Mouse (Mus musculus): Measurements from ENCODE around the gene Hspb8. TPM values are rescaled to one million over a fixed set of nuclear protein-coding genes. Genes with fewer than 3 reads are reported as not detected.

Hspb8 gene
- polyA plus RNA-seq, 1 experiment from 2014 or later = 5.9 TPM

DNA sequence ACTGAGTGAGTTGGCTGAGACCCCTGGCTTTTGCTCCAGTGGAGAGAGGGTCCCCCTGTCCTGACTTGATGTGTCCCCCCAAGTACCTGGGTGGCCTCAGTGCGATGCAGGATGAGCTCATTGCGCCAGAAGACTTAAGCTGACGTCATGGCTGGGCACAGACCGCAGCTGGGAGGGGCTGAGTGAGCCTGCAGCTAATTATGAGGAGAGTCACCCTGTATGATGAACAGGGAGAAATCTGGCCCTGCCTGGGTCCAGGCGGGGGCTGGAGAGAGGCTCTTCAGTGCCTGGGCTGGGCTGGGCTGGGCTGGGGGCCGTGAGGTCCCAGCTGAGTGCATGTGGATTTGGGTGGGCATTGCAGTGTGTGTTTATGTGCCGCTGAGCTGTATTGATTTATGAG is 2.6 kb upstream of the Hspb8 start:
- no peak overlapping the region for H3K4me2 ChIP-seq (replicated peaks)
- no peak overlapping the region for H3K4me3 ChIP-seq
- H3K4me1 ChIP-seq = peaks cover 21% of the 10 kb centered on the region
- H3K36me3 ChIP-seq = no peaks in the 10 kb centered on the region
- no peak overlapping the region for H3K27ac ChIP-seq
- H3K9ac ChIP-seq = peak overlapping the region; percentile 47; the same call in 1 of the 2 replicates
- ATAC-seq (ENCODE audit: low FRiP score) = no peak
- no peaks in the 10 kb centered on the region for H3K9me3 ChIP-seq (replicated peaks)
- WGBS = 68% methylated on average over 7 of the region's 7 CpGs
- H3K27me3 ChIP-seq = peaks cover 13% of the 10 kb centered on the region

DNA sequence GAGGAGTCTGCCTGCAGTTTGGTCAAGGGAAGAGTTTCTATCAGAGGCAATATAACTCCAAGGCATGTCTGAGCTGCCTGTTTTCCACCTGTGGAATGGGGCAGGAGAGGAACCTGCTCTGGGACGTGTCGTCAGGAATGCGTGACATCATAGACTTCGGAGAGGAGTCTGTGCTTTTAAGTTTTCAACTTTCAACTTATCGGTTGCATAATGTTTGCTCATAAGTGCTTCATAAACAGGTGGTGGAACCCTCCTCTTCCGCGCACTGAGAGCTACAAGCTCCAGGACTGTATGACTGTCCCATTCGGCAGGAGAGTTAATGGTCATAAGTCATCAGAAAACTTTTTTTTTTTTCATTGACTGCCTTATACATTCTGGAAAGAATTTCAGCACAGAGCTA is 1.1 kb upstream of the Hspb8 start:
- H3K4me3 ChIP-seq = no peak overlapping the region
- no peak overlapping the region for H3K27ac ChIP-seq
- H3K9ac ChIP-seq = no peak overlapping the region
- no peak for ATAC-seq (ENCODE audit: low FRiP score)
- peaks cover 21% of the 10 kb centered on the region for H3K4me1 ChIP-seq
- H3K36me3 ChIP-seq = no peaks in the 10 kb centered on the region
- WGBS = 81% methylated on average over 8 of the region's 8 CpGs
- peaks cover 13% of the 10 kb centered on the region for H3K27me3 ChIP-seq
- H3K4me2 ChIP-seq (replicated peaks) = no peak overlapping the region
- no peaks in the 10 kb centered on the region for H3K9me3 ChIP-seq (replicated peaks)

DNA sequence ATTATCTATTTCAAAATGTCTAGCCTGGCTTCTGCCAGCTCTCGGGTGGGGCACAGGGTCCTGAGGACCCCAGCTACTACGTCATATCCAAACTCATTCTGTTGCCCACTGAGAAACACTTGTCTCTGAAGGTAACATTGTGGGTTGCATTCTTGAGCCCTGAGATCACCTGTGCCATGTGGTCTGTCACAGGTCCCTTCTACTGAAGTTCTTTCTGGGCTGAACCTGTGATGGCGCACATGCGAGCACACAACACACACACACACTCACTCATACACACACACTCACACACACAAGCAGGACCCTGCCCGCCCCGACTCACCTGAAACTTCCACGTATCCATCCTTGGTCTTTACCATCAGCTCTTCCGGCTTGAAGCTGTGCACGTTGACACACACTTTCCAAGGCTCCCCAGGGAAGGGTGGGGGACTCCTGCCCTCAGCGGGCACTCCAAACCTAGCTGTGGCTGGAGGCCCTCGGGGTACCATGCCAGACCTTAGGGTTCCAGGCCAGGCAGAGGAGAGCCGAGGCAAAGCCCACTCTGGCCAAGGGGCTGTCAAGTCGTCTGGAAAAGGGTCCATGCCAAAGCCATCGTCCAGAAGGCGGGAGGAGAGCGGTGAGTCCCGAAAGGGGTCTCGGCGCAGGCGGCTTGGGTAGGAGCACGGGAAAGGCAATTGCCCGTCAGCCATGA is 728 bp downstream of the Hspb8 start:
- peak overlapping the region; percentile 52 for H3K4me2 ChIP-seq (replicated peaks)
- H3K9me3 ChIP-seq (replicated peaks) = no peaks in the 10 kb centered on the region
- peaks cover 13% of the 10 kb centered on the region for H3K27me3 ChIP-seq
- H3K4me3 ChIP-seq = peak overlapping the region; percentile 22; the same call in 1 of the 2 replicates
- no peaks in the 10 kb centered on the region for H3K36me3 ChIP-seq
- 54% methylated on average over 22 of the region's 22 CpGs for WGBS
- H3K4me1 ChIP-seq = peaks cover 26% of the 10 kb centered on the region
- no peak overlapping the region for H3K9ac ChIP-seq
- no peak overlapping the region; the same call in 1 of the 2 replicates for H3K27ac ChIP-seq
- no peak for ATAC-seq (ENCODE audit: low FRiP score)

GRCm38 (mm10) chr5:116420759-116421225 is 1.9 kb downstream of the Hspb8 start:
- Histone ChIP-seq H3K36me3 (no peaks in the 10 kb centered on the region), H3K27ac (peak overlapping the region; percentile 49), H3K4me1 (peaks cover 32% of the 10 kb centered on the region), H3K4me3 (no peak overlapping the region), H3K27me3 (peaks cover 13% of the 10 kb centered on the region), H3K9ac (no peak overlapping the region), H3K4me2 (replicated peaks) (peak overlapping the region; percentile 13; the same call in 1 of the 2 replicates), H3K9me3 (replicated peaks) (no peaks in the 10 kb centered on the region)
- 0 out of 2 replicates have a peak, but pooled peaks have one; percentile 60 for ATAC-seq (ENCODE audit: low FRiP score)
- WGBS = 5% methylated on average over 6 of the region's 6 CpGs

DNA sequence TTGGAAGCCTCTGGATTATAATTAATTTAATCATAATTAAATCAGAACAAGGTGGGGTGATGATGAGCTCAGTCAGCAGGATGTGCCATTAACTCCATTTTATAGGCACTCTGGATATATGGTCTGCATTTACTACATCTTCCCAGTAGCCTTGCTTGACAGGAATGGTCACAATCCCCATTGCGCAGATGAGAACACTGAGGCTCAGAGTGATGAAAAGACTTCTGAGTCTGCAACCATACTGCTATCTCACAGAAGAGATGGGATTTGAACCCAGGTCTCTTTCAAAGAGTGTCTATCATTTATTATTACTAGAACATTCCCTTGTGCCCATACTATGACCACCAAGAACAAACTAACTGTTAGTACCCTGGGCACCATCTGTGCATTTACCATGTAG is 2.5 kb downstream of the Hspb8 start:
- ATAC-seq (ENCODE audit: low FRiP score) = no peak
- Histone ChIP-seq H3K9ac (no peak overlapping the region), H3K4me2 (replicated peaks) (no peak overlapping the region), H3K9me3 (replicated peaks) (no peaks in the 10 kb centered on the region), H3K4me1 (peaks cover 34% of the 10 kb centered on the region), H3K36me3 (no peaks in the 10 kb centered on the region), H3K4me3 (no peak overlapping the region), H3K27me3 (peaks cover 13% of the 10 kb centered on the region), H3K27ac (peak overlapping the region; percentile 49)
- 100% methylated on average over 1 of the region's 1 CpGs for WGBS

GRCm38 (mm10) chr5:116419322-116420045 is 3.2 kb downstream of the Hspb8 start:
- WGBS = 49% methylated on average over 6 of the region's 6 CpGs
- H3K36me3 ChIP-seq = no peaks in the 10 kb centered on the region
- H3K4me3 ChIP-seq = no peak overlapping the region
- no peak for ATAC-seq (ENCODE audit: low FRiP score)
- H3K27ac ChIP-seq = no peak overlapping the region
- no peak overlapping the region for H3K9ac ChIP-seq
- H3K4me2 ChIP-seq (replicated peaks) = no peak overlapping the region
- peaks cover 34% of the 10 kb centered on the region for H3K4me1 ChIP-seq
- H3K27me3 ChIP-seq = peaks cover 13% of the 10 kb centered on the region
- no peaks in the 10 kb centered on the region for H3K9me3 ChIP-seq (replicated peaks)

DNA sequence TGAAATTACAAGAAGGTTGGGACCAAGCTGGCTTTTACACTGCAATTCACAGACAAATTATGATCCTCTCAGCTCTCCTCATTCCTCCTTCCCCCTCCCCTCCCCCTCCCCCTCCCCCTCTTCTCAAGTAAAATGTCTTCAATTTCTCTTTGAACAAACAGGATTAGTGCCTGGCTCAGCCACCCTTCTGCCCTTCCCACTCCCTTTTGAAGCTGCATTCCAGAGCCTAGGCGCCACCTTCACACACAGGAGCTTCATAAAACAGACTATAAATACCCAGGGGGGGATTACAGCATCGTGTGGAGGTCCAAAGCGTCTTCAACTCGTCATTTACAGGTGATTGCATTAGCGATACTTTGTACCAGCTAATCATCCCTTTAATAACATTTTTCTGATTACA is 6.5 kb downstream of the Hspb8 start:
- H3K4me1 ChIP-seq = peaks cover 19% of the 10 kb centered on the region
- H3K4me2 ChIP-seq (replicated peaks) = no peak overlapping the region
- 37% methylated on average over 5 of the region's 5 CpGs for WGBS
- no peak for ATAC-seq (ENCODE audit: low FRiP score)
- no peak overlapping the region for H3K9ac ChIP-seq
- H3K4me3 ChIP-seq = no peak overlapping the region
- H3K36me3 ChIP-seq = no peaks in the 10 kb centered on the region
- H3K27ac ChIP-seq = no peak overlapping the region
- no peaks in the 10 kb centered on the region for H3K27me3 ChIP-seq
- H3K9me3 ChIP-seq (replicated peaks) = no peaks in the 10 kb centered on the region

- Histone ChIP-seq H3K27ac (no peak overlapping the region), H3K4me2 (replicated peaks) (peak overlapping the region; percentile 35), H3K27me3 (no peaks in the 10 kb centered on the region), H3K4me1 (peaks cover 30% of the 10 kb centered on the region), H3K9ac (no peak overlapping the region), H3K36me3 (no peaks in the 10 kb centered on the region), H3K4me3 (no peak overlapping the region), H3K9me3 (replicated peaks) (no peaks in the 10 kb centered on the region)
- 0 out of 2 replicates have a peak, but pooled peaks have one; percentile 53 for ATAC-seq (ENCODE audit: low FRiP score)
- WGBS = 4% methylated on average over 16 of the region's 16 CpGs
Observed at GRCm38 (mm10) chr5:116409689-116410590, 12.7 kb downstream of the Hspb8 start.

- ATAC-seq (ENCODE audit: low FRiP score) = no peak
- Histone ChIP-seq H3K9ac (no peak overlapping the region), H3K9me3 (replicated peaks) (no peaks in the 10 kb centered on the region), H3K4me1 (peaks cover 30% of the 10 kb centered on the region), H3K27me3 (no peaks in the 10 kb centered on the region), H3K4me2 (replicated peaks) (no peak overlapping the region), H3K27ac (no peak overlapping the region), H3K4me3 (no peak overlapping the region), H3K36me3 (no peaks in the 10 kb centered on the region)
- WGBS = 55% methylated on average over 9 of the region's 9 CpGs
Observed at GRCm38 (mm10) chr5:116408965-116409364, 13.7 kb downstream of the Hspb8 start.

DNA sequence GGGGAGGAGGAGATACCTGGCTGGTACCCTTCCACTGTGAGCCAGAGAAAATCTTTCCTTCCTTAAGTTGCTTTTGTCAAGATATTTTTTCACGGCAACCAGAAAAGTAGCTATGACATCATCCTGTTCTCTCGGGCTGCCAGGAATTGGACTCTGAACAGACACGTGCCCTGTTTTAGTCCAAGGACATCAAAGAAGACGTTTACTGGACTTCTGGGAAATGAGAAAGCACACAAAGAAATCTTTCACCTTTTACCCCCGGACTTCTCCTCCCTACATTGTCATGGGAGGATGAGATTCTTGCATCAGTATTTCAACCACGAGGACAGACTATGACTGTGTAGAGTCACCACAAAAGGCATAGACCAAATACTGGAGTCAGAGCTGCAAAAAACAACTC is 14.7 kb downstream of the Hspb8 start:
- H3K4me1 ChIP-seq = peaks cover 30% of the 10 kb centered on the region
- H3K4me2 ChIP-seq (replicated peaks) = no peak overlapping the region
- no peaks in the 10 kb centered on the region for H3K27me3 ChIP-seq
- no peak for ATAC-seq (ENCODE audit: low FRiP score)
- no peaks in the 10 kb centered on the region for H3K9me3 ChIP-seq (replicated peaks)
- H3K4me3 ChIP-seq = no peak overlapping the region
- 34% methylated on average over 6 of the region's 6 CpGs for WGBS
- no peak overlapping the region for H3K9ac ChIP-seq
- H3K36me3 ChIP-seq = no peaks in the 10 kb centered on the region
- H3K27ac ChIP-seq = no peak overlapping the region

GRCm38 (mm10) chr5:116407321-116407720 is 15.3 kb downstream of the Hspb8 start:
- no peak for ATAC-seq (ENCODE audit: low FRiP score)
- Histone ChIP-seq H3K4me2 (replicated peaks) (no peak overlapping the region), H3K9me3 (replicated peaks) (no peaks in the 10 kb centered on the region), H3K27ac (no peak overlapping the region), H3K4me1 (peaks cover 30% of the 10 kb centered on the region), H3K27me3 (no peaks in the 10 kb centered on the region), H3K9ac (no peak overlapping the region), H3K4me3 (no peak overlapping the region), H3K36me3 (no peaks in the 10 kb centered on the region)
- 18% methylated on average over 3 of the region's 4 CpGs for WGBS

- Histone ChIP-seq H3K36me3 (no peaks in the 10 kb centered on the region), H3K4me3 (no peak overlapping the region), H3K9me3 (replicated peaks) (no peaks in the 10 kb centered on the region), H3K9ac (no peak overlapping the region), H3K4me2 (replicated peaks) (no peak overlapping the region), H3K27ac (no peak overlapping the region), H3K27me3 (no peaks in the 10 kb centered on the region), H3K4me1 (peaks cover 30% of the 10 kb centered on the region)
- no peak for ATAC-seq (ENCODE audit: low FRiP score)
- WGBS = 70% methylated on average over 3 of the region's 3 CpGs
Observed at GRCm38 (mm10) chr5:116406507-116406906, 16.2 kb downstream of the Hspb8 start.

Data from hindbrain, embryonic 12.5 days (tissue).